Mouse (Mus musculus) kidney, adult 11 months (tissue): ENCODE data around the gene Dda1.

ENCODE experiments used
- DNase-seq: peaks from one replicate; pipeline ENCODE4 v3.0.0; 2022

Gene Dda1

DNA sequence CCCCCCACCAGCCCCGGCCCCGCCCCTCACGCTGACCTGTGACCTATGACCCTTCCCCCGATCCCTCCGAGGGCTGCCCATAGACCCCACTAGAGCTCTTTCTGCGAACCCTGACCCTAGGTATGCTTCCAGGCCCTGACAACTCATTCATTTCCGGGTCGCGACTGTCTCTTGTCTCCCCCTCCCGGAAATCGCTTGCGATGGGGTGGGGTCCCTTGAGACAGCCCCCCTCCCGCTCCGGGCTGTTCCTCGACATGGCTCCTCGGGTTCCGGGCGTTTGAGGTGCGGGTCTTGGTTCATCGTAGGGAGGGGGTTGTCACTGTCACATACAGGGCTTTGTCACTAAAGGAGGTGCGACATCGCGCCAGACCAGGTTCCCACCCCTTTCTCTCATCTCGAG, 412 bp downstream of the Dda1 start:
- peak; percentile 54 for DNase-seq

DNA sequence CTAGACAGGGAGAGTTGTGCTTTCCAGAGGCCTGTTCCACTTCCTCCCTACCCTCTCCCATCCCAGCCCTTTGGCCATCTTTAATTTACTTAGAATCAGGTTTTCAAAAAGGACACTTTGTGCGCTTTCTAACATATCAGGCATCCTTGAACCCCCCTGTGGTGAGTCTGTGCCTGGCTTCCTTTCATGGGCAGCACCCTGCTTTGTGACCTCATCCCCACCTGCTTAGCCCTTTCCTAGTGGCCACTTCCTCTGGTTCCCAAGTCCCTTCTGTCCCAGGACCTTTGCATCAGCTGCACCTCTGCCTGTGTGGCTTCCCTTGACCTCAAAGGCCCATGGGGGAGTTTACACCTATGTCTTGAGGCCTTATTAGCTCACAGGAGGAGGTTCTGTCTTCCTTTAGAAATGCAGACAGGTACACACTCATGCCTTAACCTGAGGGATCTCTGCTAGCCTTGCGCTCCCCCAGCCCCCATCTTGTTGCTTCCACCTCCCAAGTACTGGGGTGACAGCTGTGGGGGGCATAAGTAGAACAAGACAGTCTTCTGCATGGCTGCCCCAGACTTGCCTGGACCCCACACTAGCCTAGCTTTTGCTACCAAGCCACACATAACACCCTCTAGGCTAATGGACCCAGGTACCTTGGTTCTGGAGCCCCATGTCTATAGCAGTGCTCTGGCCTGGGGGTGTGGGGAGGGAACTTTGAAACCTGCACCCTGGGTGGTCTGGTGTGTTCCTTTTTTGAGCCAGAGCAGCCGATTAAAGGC, 1.3 kb downstream of the Dda1 start:
- no peak for DNase-seq

DNA sequence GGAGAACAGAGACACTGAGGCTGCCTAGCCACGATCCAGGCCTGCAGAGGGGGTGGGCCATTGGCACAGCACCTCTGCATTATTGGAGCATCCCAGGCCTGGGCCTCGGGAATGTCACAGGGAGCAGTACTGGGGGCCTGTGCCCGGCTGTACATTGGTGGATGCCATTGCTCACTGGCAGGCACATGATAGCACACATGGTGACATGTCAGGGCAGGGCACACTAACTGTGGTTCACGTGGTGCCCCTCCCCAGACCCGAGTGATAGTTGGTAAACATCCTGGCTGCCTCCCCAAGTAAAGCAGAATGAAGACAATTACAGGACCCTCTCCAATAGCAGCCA, 1.9 kb downstream of the Dda1 start:
- DNase-seq, result no peak

DNA sequence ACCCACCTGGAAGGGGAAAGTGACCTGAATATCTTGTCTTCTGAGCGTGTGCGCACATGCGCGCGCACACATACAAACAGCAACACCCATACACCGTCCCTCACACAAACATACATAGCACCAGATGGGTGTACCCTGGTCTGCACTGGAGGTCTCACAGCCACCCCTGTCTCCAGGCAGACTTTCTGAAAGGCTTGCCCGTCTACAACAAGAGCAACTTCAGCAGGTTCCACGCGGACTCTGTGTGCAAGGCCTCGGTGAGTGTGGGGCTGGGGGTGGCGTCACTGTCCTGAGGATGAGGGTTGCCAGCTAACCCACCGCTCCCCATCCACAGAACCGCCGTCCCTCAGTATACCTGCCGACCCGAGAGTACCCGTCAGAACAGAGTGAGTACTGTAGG, 2.9 kb downstream of the Dda1 start:
- DNase-seq, result no peak

DNA sequence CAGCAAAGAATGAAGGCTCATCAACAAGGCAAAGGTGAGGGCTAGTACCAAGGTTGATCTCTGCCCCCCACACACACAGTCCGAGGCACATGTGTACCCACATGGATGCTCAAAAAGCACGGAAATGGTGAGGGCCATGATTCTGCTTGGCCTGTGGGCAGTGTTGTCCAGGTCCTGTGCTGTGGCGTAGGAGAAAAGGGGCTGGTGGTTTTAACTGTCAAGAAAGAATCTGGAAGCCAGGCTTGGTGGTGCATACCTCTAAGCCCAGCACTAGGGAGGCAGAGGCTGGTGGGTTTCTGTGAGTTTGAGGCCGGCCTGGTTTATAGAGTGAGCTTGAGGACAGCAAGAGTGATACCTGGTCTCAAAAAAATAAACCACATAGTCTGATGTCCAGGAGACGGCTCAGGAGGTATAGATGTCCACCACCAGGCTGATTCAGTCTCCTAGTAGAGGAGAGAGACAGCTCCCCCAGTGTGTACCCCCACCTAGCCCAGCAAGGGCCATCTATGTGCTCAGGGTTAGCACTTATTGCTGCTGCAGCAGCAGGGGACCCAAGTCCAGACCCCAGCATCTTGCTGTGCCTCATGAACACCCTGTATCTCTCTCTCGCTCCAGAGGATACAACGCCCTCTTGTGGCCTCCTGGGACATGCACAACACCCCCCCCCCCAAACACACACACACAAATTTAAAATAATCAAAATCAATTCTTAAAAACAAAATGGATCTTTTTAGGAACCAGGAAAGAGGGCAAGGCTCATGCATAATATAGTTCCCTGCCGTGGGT, 3.8 kb downstream of the Dda1 start:
- no peak for DNase-seq

DNA sequence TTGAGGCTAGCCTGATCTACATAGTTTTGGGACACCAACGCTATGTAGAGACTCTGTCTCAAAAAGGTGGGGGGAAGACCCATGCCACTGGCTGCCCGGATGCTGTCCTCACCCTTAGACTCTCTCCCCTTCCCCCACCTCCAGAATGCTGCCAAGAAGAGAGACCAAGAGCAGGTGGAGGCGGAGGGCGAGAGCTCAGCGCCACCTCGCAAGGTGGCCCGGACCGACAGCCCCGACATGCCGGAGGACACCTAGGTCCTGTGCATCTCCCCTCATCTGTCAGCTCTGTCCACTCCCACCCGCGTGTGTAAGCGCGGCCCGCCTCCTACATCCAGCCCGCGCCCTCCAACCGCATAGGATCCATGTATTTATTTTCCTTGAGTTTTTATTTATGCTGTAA, 5.3 kb downstream of the Dda1 start:
- no peak for DNase-seq

DNA sequence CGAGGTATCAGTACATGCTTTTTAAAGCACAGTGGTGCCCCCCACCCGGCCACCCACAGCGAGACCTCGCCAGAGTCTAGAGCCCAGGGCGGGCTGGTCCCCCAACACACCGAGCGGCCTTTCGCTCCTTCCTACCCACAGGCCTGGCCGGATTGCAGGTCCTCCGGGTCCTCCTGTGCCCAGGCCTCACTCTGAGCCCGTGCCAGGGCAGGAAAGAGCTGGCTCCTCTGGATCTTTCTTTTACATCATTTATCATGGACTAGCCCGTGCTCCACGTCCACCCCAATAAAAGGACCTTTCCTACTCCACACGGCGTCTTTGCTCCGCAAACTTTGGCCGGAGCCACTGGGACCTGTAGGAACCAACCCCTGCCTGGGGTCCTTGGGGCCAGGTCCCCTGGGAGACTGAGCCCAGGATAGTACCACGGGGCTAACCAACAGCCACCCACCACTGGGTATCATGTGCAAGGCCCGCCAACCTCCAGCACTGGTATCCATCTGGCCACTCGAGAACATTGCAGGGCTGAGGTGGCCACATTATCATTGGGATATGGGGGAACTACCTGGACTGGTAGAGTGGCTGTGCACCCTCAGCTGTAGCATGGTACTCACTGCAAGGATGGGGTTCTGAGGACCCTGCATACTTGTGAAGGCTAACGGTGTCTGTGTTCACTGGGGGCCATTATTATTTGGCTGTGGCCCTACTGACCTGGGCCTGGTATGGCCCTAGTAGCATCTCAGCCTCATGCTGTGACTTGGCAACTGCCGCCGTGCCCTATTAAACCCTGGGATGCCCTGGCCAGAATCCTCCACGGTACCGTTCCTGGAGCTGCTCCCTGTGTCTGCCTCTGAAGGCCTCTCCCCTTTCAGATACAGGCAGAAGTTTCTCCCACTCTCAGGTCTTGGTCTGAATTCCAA, 6.0 kb downstream of the Dda1 start:
- DNase-seq, result no peak

DNA sequence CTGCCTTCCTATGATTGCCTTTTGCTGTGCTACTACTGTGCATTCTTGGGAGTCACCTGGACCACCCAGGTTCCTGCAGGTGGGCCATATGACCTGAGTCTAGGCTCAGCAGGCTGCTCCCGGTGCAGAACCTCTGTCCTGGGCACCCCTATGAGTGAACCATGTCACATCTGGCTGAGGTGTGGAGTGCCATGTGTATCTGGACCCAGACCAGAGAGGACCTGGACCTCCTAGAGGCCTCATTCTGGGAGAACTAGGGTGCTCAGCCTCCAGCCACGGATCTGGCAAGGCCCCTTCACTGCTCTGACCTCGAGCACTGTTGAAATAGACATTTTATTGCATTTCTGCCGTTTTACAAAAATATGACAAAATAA, 6.7 kb downstream of the Dda1 start:
- DNase-seq, result no peak

DNA sequence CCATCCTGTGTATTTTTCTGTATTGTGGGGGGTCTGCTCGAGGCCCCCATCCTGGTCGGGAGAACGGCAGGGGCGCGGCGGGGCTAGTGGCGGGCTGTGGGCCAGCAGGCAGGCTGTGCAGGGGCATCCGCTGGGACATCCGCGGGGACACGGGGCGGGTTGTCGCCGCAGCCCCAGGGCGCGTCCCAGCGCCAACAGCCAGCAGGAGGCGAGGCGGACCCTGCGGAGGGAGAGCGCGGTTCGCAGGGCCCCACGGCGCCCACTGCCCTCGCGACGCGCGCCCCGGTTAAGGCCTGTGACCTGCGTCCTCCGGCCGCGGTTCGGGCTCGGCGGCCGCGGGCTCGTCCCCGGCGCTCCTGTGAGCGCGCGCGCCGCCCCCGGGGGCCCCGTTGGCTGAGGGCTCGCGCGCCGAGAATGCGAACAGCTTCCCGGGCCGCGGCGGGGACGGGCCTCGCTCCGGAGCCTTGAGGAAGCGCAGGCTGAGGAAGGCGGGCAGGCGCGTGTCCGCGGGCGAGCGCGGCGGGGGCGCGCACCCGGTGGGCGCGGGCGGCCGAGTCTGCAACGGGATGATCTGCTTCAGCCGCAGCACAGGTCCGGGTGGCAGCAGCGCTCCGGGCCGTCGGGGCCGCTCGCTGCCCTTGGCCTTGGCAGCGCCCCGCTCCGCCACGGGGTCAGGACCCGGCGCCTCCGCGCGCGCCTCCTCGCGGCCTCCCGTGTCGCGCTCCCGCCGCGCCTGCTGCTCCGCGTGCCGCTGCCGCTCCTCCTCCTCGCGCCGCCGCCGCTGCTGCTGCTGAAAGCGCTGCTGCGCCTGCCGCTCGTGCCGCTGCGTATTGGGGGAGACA, 7.3 kb downstream of the Dda1 start:
- DNase-seq, result peak; percentile 78

DNA sequence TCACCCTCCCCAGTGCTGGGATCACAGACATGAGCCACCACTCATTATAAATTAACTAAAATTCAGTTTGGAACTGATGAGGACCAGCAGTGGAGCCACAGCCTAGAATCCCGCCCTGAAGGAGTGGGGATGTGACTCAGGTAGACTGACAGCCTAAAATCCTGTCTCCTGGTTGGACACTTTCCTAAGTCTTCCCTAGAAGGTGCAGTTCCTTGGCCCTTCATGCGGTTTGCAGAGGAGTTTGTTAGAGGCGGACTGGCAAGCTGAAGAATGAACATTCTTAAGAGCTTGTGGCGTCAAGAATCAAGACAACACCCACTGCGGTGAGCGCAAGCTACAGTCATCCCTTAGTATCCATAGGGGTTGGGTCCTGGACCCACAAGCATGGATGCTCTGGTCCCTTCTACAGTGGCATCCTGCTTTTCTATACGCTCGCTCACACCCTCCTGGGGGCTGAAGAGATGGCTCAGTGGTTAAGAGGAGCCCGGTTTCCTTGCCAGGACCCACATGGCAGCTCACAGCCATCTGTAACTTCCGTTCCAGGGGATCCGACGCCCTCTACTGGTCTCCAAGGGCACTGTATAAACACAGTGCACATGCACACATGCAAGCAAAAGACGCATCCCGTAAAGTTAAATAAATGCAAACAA, 8.3 kb downstream of the Dda1 start:
- DNase-seq, result no peak

DNA sequence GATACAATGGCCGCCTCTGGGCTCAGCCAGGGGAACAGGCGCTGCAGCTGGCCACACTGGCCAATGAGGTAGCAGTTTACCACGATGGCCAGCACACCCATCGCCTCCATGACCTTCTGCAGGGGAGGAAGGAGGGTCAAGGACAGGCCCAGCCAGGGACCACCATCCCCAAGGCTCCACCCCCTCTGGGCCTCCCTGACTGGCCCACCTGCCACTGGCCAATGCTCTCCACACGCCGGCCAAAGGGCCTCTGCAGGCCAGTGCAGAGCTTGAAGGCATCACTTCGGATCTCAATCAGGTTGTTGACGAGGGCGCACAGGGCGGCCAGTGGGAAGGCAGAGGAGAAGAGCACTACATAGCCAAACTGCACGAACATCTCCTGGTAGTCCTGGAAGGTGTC, 9.9 kb downstream of the Dda1 start:
- no peak for DNase-seq

DNA sequence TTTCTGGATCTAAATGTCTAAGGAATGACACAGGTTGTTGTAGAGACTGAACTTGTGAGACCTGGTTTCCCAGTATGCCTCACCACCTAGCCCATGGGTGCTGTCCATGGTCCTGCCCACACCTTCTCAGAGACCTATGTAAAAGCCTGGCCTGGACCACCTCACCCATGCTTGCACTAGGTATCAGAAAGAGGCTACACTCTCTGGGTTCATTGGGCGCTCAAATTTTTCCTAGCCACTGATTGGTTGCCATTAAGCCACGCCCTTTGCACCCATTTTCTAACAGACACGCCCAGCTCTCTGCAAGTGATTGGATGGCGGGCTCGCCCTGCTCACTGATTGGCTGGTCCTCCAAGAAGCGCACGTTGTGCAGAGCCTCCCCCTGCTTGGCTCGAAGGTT, 14.9 kb downstream of the Dda1 start:
- no peak for DNase-seq

DNA sequence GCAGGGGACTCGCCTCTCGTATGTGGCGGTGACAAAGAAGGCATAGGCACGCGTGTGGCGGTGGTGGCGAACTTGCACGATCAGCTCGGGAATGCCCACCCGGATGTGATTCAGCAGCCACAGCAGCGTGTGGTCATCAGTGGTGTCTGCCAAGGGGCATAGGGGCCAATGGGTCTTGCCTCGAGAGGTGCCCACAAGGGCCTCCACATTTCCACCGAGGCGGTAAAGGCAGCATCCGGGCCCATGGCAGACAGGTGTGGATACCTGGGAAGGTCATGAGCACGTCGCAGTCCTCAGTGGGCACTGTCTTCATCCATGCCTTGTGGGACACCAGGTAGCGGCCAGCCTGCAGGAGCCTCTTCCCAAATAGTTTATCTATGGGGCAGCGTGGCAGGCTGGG, 15.7 kb downstream of the Dda1 start:
- DNase-seq, result no peak

DNA sequence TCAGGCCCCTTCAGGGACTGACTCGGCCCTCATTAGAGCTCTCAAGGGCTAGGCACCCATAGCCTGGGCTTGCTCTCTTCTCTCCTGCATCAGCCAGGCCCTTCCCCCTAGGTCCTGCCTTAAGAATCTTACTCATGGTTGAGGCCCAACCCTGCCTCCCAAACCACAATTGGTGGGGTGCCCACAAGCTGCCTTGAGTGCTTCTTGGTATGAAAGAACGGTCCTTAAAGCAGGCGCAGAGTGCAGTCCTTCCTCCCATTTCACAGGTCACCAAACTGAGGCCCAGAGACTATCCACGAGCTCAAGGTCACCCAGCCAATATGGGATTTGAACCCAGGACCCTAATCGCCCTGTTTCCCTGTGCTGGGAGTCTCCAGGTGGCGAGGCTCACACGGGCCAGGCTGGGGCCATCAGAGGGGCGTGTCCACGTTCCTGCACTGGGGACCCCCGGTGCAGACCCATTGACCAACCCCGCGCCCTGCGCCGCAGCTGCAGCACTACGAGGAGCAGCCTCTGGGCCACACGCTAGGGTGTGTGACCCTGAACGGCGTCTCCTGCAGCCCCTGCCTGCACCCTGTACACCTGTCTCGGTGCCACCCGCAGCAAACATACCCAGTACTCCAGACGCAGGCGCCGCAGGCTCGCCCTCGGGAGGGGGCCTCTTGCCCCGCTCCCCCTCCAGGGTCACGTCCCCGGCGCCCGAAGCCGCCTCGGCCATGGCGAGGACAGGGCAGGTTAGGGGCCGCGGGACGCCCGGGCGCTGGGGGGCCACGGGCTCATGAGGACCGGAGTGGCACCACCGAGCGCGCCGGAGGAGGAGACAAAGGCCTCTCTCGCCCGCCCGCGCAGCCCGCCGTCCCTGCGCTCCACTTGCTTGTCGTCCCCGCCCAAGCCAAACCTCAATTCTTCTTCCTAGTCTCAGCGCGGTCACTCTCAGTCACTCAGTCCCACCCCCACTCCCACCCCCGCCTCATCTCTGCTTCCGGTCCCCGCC, 16.4 kb downstream of the Dda1 start, which contains the start of gene Ano8:
Gene Ano8 (minus strand): TSS at position 822 of the 994 bp plus-strand sequence.
- peak; percentile 84 for DNase-seq

DNA sequence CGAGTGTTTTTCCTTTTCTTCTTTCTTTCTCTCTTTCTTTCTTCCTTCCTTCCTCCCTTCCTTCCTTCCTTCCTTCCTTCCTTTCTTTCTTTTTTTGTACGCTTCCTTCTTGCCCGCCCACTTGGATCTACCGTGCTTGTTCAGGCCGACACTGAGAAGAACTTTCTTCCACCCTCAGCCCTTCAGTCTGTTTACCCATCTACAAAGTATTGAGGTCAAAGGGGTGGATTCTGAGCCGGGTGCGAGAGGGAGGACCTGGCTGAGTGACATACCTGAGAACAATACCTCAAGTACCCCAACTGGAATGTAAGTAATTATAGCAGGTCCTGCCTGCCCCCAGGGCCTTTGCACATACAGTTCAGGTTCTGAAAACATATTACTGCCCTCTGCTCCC, 17.1 kb downstream of the Dda1 start:
- DNase-seq, result no peak

DNA sequence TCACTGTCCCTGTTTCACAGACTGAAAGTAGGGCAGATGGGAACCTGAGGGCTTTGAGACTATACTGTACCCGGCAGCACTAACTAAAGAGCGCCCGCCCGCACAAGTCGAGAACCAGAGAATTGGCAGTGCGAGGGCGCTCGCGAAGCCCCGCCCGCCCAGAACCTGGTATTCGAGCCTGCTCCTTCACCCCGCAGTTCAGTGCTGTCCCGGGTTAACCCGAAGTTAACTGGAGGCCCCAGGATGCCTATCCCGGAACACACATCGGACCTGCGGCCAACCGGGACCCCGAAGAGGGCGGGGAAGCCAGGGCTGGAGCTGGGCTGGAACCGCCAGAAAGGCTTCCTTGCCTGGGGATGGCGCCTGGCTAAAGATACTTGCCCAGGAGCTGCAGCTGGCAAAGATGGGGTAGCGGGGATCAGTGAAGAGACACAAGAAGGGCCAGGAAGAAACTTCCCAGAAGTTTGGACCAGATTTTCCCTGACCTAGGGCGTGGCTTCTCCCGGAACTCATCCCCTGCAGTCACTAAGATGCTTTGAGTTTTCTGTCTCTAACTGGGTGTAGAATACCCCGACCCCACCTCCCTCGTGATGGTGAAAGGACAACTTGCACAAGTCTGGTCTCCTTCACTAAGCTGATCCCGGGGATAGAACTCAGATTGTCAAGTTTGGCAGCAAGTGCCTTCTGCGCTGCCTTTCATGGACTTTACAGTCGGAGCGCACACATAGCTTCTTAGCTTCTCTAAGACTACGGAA, 18.9 kb downstream of the Dda1 start, which contains the start of gene Gtpbp3:
Gene Gtpbp3 (plus strand): TSS at position 413 of the 755 bp plus-strand sequence.
- DNase-seq, result peak; percentile 87

DNA sequence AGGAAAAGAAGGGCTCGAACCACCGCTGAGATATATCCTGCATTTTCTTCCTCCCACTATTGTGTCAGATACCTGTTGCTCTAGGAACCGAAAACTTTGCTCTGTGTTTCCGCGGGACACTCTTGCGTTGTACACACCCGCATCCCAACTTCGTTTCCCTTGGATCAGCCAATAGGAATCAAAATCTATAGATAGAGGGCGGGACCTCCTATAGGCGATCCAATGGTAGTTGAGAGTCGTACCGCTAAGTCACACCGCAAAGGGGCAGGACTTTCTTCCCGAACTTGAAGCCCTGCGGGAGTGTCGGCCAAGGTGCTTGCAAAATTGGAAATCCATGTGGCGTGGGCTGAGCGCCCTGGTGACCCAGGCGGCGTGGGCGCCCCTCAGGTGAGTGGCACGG, 19.5 kb downstream of the Dda1 start:
- DNase-seq, result peak; percentile 89

DNA sequence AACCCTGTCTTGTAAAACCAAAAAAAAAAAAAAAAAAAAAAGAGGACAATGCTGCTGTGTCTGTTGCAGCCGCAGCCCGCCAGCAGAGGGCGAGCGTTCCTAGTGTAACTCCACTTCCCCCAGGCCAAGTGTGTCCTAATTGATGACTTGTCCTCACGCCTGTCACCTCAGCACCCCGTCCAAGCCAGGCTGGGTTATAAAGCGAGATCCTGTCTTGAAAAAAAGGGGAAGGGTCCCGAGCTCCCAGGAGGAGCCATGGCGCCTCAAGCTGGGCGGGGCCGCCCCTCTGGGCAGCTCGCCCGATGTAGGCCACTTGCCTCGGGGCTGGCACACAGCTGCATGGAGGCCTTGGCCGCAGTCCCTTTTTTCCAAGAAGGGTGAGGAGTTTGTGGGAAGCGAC, 26.0 kb downstream of the Dda1 start:
- DNase-seq, result peak; percentile 81

DNA sequence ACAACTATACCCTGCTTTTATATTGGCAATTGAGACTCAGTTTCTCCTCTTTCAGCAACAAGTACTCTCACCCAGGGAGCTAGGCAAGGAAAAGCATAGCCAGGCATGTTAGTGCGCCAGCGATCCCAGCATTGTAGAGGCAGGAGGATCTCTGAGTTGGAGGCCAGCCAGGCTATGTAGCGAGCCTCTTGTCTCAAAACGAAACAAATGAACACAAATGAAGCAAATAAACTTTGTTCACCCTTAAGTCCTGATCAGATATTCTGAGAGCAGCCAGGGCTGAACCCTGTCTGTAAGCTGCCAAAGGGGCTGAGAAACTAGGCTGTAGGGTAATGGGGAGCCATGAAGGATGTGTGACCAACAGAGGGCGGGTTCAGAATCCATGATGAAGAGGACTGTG, 26.8 kb downstream of the Dda1 start:
- no peak for DNase-seq

DNA sequence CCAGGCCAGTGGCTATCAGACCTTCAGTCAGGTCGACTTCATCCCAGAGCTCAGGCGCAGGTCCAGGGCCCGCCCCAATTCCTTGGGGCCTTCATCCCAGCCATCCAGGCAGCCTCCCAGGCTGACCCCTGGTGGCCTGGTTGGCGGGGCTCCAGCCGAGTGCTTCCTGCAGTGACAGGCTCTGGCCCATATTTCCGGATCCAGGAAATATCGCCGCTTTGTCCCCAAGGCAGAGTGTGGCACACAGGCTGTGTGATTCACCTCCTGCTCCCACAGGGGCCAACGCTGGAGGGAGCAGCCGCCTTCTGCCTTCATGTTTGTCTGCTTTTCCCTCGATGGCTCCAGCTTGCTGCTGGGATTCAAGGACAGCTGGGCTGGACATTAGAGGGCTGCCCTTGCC, 27.5 kb downstream of the Dda1 start:
- DNase-seq, result peak; percentile 91
